Mouse (Mus musculus): ENCODE data around the gene Rtp1.

DNA sequence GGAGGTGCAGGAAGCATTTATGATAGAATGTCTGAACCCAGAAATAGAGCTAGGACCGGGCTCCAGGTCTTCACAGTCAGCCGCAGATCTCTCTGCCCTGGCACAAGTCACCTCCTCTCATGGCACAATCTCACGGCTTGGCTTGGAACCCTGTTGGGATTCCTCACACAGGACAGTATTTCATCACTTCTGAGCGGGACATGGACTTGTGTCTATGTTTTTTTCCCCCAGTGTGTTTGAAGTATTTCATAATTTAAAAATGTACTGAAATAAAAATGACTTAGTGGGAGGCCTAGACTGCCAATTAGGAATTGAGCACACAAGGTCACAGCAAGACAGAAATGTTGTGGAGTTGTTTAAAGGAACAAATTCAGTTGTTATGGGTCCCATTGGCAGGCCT lies 15.3 kb downstream of the Rtp1 start:
- TF ChIP-seq POLR2AphosphoS5 (IDR thresholded peaks at IDR 0.05; ENCODE audit: insufficient replicate concordance, low read depth, low read length) (no peak), TAL1 (conservative IDR thresholded peaks at IDR 0.05; ENCODE audit: low read depth, low read length) (no peak), GATA1 (IDR thresholded peaks at IDR 0.05; ENCODE audit: borderline replicate concordance, low read length) (no peak)
